Mouse (Mus musculus) layer of hippocampus, postnatal 36 days (tissue): ENCODE data around the gene Ski. TPM values are rescaled to one million over a fixed set of nuclear protein-coding genes. Genes with fewer than 3 reads are reported as not detected.

Source experiments
- DNase-seq, 2 experiments: peaks; one replicate each; pipeline ENCODE4 v3.0.0; 2022
- total RNA-seq, 2 experiments: library from RNA; stranded (reverse); gene quantifications; 2 replicates each; pipeline ENCODE4 v1.2.3; 2021

Gene Ski
- total RNA-seq, 2 experiments from 2014 or later, result 126 to 132 TPM

DNA sequence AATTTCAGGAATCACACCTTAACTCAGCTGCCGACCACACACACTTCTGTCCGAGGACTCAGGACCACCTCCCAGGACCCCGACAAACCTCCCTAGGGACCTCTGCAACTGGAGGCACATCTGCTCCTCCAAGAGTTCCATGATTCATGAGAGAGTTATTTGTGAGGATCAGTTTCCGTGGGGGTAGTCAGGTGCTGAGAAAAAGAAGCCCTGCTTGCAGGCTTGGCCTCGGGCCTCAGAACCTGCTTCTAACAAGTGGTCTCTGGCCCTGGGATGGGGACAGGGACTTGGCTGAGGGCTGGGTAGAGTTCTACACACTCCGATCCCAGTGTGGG is 72.5 kb downstream of the Ski start:
- no peak for DNase-seq

DNA sequence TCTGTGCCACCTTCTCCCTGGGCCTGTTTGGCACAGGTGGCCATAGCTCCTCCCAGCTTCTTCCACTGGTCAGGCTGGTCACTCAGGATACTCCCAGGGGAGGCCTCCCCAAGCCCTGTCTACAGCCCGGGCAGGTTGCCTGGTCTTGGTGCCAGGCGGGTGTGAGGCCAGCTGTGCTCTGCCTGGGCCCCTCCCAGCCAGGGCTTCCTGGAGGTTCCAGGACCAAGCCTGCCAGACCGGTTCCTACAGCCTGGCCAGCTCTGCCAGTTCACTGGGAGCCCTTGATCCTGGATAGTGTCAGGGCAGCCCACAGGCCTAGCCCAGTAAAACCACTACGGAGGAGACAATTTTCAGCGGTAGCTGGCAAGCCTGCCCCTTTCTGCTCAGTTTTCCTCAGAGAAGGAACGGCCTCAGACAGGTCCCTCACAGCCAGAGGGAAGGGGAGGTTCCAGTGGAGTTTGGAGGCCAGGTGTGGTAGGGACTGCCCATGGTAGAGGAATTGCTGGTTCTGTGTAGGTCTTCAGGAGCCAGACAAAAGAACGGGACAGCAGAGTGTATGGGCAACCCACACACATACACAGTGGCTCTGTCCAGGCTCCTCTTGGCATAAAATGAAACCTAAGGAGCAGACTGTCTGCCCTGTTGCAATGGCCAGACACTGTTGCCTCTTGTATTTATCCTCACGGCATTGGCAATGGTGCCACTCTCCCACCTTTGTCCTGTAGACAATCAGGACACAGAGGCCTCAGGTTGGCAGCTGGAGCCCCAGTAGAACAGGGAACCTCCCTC is 73.3 kb downstream of the Ski start:
- DNase-seq, result no peak

DNA sequence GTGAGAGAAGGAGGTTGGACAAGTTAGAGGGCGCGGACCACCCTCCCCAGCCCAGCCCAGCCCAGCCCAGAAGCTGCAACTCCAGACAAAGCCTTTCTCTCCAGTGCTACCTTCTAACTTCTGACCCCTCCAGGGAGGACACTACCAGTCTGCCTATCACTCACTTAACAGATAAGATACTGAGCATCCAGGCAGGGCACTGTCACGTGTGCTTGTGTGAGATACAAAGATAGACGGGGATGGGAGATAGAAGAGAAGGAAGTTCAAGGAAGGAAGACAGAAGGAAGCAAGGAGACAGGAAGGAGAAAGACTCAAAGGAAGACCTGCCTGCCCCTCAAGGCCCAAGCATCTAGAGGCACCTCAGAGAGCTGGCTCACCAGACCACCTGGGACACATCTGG is 73.9 kb downstream of the Ski start:
- no peak for DNase-seq

DNA sequence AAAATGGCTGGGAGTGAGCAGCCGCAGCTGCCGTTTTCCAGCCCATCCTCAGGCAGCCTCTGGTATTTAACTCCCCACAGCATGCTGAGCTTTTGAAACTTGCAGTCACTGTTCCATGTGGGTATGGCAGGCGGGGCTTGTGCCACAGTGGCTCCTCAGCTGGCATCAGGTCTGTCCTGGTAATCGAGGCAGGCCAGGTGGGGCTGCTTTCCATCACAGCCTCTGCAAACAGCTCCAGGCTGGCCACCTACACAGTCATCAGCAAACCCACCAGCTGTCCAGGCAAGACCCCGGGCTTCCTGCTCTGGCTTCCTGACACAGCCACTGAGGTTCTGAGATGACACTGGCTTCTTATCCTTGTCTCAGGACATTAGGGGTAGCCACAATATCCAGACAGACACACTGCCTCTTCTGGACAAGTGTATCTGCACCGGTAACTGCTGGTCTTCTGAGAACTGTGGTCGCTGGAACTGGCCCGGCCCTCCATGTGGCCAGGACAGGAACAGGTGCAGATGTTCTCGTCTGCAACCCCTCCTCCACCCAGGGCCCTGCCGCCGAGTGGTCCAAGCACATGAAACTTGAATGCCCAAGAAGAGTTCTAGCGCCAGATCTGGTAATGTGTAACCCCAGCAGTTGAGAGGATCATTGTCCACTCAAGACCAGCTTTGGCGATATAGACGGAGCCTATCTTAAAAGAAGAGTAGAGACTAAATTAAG is 76.1 kb downstream of the Ski start:
- DNase-seq, result no peak

DNA sequence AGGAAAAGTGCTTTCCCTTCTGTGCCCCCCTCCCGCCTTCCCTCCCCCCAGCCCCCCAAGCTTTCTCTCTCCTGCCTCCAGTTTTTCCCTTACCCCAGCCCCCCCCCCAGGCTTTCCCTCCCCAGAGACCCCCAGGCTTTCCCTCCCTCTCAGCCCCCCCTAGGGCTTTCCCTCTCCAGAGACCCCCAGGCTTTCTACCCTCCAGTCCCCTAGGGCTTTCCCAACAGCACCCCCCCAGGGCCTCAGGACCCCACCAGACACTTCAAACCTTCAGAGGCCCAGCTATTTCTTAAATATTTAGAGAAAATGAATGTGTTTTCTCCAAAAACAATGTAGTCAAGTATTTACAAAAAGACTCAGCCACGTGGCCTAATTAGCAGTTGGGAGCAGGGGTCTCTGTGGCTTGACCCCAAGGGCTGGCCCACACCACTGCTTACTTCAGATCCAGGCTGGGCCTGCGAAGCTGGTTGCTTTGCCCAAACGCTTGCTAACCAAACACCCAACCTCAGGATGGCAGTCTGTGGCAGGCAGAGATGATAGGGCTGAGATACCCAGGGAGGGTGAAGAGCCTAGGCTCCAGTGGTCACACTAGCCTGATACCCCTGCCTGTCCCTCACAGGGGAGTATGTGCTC is 77.7 kb downstream of the Ski start:
- no peak for DNase-seq

DNA sequence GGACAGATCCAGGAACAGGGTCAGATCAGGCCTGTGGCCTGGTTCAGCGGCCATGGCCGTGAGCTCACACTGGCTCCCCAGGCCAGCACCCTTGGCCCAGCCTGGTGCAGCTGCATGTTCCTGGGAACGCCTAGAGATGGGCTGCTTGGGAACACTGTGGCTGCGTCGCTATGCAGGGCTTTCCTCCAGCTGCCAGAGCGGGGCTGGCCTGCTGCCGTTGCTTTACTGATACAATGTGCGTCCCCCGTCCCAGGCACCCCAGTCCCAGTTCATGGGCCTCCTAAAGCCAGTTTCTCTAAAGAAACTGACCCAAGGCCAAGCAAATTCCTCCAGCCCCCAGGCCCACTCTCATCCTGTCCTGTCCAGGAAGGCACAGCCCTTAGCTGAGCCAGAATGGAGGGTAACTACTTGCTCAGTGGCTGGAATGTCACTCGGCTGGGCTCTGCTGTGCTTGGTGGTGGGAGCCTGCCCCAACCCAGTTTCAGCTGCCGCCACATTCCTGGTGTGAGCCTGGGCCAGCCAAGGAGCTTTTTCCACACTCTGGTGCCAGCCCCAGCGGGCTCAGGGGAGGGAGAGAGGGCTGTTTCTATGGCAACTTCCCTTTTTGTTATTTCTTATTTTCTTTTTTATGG is 78.4 kb downstream of the Ski start:
- DNase-seq, result peak; percentile 65 to 73

DNA sequence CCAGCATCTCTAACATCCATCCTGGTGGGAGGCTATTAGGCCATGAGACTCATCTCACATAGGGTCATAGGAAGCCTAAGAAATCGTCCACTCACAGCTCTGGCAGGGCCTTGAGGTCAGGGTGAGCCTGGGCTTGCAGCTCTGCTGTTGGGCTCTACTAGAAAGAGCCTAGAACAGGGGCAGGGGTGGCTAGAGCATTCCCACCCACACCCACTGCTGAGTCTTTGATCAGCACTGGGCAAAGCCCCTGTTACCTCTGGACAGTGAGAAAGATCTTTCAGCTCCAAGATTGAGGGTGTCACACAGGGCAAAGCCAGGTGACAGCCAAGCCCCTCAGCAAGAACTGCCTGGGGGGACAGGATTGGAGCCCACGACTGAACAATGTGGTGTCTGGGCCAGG is 79.0 kb downstream of the Ski start:
- DNase-seq, result no peak

DNA sequence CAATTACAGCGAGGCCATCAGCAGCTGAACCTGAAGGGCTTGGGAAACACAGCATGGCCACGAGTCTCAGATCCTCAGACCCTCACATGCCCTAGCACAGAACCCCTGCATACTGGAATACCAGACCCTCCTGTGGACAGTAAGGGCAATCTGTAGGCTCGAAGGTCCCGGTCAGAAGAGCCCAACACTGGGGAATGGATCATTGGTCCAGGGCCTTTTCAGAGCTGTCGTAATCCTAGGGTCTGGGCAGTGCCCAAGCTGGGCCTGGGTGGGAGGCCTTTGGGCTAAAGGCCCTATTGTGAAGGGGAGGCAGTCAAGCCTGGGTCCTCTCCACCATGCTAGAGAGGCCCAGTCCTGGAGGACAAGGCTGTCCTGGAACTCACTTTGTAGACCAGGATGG is 79.6 kb downstream of the Ski start:
- DNase-seq, result no peak

DNA sequence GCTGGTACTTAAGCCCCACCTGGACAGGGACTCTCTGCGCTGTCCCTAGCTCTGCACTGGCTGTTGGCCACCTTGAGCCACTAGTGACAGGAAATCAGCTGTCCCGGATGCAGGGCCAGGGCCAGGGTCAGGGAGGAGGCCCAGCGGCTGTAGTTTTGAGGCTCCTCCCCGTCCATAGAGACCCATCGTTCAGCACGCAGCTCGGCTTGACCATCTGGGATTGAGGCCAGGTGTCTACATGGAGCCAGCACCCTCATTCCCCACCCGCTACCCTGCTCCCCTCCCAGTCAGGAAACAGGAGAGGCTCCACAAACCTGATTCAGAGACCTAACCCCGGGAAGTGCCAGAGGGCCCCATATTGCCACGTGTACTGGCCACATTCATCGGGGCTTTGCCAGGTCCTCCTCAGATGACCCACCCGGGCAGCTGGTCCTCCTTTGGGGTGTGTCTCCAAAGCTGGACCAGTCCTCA is 81.6 kb downstream of the Ski start:
- no peak for DNase-seq

DNA sequence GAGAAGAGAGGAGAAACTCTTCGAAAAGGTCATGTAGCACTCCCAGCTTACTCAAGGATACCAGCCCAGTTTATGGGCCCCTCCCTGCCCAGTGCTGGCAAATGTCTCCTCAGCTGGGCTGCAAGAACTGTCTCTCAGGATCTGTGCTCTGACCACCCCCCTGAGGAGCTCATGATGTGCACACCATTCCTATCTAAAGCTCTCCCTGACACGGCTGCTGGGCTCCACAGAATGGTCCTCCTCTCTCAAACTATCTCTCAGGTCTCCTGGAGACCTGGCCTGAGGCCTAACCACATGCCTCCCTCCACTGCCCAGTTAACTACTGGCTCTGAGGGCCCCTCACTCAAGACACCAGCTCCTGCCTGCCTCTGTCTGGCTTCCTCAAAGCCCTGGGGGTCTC is 82.2 kb downstream of the Ski start:
- DNase-seq, result no peak

DNA sequence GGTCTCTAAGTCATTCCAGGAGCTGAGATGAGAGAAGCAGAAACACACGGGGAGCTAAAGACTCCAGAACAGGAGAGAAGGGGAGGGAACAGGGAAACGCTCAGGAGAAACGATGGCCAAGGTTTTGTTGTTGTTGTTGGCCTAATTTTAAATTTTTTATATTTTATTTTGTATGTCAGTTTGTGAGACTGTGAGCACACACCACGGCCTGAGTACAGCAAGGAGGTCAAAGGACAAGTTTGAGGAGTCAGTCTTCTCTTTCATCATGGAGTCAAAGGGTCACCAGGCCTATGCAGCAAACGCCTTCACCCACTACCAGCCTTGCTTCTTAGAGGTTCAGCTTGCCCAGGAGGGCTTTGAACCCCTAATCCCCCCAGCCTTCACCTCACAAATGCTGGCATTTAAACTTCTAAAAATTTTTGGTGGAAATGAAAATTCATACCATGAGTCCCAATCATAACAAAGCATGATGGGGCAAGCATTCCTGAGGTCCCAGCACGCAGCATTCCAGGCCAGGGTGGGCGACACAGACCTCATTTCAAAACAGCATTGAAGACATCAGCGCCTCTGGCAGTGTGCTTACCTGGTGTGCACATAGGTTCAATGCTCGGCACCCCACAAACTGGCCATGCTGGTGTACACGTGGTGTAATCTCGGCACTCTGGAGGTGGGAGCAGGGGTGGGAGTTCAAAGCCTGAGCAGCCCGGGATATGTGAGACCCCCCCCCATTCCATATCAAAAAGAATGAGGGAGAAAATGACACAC is 82.9 kb downstream of the Ski start:
- no peak for DNase-seq

DNA sequence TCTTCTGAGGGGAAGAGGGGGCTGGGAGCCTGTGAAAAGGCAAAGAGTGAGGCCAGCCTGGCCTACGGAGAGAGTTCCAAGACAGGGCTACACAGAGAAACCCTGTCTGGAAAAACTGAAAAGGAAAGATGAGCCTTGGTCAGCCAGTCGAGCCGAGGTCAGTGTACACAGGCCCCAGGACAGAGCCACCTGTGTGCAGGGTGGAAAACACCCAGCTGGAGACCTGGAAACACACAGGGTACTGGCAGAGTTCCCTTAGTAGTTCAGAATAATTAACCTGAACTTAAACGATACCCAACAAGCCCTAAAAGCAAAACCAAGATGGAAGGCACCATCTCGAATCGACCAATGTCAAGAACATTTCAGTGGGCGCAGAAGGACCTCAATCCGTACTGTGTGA is 83.9 kb downstream of the Ski start:
- no peak for DNase-seq

DNA sequence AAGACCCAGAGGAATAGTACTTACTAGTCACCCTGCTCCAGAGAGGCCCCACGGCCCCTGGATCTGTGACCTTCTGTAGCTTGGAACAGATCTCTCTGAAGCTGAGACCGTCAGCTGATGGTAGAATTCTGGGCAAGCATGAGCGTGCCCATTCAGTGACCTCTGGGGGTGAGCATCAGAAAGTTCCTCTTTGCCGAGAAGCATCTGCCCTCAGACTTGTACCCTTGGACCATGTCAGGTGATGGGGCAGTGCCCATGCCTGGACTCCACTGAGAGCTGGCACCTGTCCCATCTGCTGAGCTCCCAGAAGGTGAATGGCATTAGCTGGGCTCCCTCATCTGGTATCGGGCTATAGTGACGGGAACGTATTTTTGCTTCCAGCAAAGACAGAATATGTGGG is 84.5 kb downstream of the Ski start:
- no peak for DNase-seq

DNA sequence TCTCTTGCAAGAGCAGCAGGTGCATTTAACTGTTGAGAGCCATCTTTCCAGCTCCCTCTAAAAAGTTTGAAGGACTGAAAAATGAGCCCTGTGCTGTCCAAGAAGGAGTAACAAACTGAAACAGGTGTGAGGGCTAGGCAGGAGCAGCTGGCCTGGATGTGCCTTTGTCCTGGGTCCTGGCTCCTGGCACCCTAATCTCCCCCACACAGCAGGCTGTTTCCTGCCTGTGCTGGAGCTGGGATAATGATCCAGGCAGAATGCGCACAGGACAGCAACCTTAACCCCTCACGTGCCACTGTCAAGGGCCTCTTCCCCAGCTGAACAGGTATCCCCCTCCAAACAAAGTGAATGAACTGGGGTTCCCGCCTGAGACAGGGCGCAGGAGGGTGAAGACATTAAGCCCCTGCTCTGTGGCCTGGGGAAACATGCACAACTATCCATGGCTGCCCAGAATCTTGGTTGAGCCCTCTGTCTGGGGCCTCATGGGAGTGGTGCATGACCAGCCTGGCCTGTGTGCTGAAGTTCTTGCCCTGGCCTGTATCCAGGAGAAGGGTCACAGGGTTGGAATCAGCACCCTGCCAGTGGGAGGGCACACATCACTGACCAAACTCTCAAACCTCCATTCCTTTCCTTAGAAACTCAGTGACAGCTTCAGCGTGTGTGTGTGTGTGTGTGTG is 86.3 kb downstream of the Ski start:
- no peak for DNase-seq

DNA sequence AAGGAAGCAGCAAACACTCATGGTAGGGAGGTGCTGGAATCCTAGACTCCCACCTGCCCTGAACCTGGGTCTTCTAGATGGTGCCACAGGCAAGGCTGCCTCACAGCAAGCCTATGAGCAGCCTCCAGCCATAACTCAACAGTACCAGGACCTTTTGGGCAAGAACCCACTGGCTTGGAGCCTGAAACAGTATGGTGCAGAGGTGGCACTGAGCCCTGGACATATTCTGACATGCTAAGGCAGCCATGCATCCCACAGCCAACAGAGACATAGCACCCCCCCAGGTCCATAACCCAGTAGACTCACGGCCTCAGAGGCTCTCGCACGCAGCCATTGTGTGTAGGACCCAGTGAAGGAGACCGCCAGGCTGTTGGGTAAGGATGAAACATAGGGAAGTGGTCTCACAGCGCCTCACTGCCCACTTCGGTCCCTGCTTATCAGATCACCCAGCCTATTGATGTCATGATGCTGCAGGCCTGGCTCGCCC is 87.7 kb downstream of the Ski start:
- DNase-seq, result no peak

DNA sequence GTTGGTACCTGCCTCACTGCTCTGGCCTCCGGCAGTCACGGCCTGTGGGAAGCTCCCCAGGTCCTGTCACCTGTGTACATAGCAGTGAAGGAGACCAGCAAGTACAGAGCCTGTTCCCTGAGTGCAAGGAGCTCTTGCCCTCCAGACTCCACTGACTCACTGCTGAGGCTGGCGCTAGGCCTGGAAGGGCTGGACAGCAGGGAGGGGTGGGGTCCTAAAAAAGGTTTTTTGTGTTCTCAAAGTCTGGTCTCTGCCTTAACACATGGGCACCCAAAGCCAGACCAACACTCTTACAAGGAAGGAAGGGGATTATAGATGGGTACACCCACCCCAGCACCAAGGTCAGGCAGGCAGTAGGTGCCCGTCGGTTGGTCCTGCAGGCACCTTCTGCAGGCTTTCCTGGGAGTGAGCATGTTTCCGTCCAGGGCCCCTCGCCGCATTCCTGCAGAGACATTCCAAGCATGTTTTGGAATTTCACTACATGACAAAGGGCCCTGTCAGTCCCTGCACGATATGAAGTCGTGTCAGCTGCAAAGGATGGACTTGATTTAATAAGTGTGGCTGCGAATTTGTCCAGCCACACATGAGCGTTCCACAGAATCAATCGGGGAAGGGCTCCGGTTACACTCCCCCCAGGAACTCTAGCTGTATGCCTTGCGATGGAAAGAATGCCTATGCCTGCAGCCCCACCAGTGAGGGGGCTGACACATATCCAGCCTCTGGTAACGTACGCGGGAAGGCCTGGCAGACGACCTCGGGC is 88.6 kb downstream of the Ski start:
- DNase-seq, result no peak

DNA sequence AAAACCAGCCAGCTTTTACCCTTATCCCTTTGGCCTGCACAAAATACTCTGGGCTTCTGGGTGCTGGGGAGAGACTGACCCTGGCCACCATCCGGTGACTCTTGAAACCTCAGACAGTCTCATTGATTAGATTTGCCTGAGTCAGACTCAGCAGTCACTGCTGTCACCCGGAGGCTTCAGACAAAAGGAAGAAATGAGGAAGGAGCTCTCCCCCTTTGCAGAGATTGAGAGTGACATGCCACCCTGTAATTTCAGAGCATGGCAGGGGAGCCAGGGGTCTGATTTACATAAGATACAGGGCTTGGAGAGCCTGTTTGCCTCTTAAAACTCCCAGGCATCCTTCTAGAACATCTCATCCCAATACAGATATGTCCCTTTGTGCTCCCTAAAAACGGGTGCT is 89.2 kb downstream of the Ski start:
- no peak for DNase-seq

DNA sequence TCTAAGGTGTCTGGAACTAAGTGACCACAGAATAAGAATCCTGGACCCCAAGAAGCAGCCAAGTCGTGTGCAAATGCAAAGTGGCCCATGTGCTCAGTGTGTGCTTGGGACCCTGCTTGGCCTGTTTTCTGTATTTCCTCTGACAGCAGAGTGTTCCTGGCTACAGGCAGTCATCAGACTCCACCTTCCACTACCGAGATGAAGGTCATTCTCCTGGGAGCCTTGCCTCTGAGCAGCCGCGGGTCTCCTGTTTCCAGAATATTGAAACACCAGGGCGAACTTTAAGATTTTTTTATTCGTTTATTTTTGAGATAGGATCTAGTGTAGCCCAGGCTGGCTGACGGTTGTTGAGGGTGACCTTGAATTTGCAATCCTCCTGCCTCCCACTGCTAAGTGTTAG is 91.8 kb downstream of the Ski start:
- no peak for DNase-seq

DNA sequence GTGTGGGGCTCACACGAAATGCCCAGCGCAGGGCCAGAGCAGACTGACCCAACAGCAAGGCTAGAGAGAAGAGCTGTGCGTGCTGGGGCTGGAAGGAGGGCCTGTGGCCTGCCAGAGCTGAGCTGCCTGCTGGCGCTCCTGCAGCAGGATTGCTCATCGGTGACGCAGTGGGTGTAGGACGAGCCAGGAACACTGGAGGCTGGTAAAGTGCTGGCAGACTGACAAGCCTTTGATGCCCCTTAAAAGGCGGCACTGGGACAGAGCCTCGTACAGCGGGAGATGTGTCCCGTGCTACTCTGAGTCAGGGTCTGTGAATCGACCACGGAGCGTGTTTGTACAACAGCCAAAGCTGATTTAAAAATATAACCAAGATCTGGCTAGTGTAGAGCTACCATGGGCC is 92.4 kb downstream of the Ski start:
- peak; percentile 90 for DNase-seq

DNA sequence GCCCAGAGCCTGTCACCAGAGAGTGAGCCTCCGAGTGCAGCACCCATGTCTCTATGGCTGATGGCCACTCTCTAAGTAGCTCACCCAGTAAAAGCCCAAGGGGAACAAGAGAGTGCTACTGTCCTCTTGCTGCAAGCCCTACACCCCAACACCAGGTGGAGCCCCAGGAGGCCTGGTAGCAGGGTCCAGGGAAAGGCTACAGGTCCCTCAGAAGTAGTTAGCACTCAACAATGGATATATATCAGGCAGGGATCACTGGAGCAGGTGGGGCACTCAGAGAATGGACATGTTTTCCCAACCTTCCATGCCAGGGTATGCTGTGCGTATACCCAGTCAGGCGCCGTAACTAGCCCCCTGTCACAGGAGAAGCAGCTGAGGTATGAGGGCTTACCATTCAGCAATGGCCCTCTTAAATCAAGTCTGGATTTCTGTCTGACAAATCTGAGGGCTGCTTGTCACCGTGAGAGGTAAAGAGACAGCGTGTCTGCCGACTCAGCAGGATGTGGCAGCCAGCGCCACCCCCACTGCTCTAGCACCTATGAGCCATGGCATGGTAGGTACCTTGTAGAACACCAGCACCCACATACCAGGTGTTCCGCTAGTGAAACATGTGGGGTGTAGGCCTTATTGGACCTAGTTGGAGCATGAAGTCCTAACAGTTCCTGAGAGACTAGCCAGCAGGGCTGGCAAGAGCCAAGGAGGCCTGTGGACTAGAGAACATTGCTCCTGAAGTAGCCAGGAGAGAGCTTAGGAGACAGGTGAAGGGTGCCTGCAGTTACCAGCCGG is 93.1 kb downstream of the Ski start:
- DNase-seq, result no peak
